Mouse (Mus musculus) spleen, adult 2 months (tissue): ENCODE measurements around the gene Atp8a2. TPM values are rescaled to one million over a fixed set of nuclear protein-coding genes. Genes with fewer than 3 reads are reported as not detected.

Source experiments
- DNase-seq, 2 experiments: peaks; one replicate each; pipeline versions ENCODE4 v3.0.0 to v3.0.0-alpha.2; 2012 to 2021; ENCODE audit warnings: low spot score in 2 of 2, low read depth in 1 of 2
- H3K27ac ChIP-seq: fragments of 200-500 bp; 2 replicates; pipeline ENCODE4 v1.5.1; 2012; ENCODE audit warnings: low read length, inconsistent platforms; ENCODE audit not compliant: insufficient read depth
- H3K27me3 ChIP-seq: fragments of 200-500 bp; 2 replicates; pipeline ENCODE4 v1.6.1; 2012; ENCODE audit warnings: mild to moderate bottlenecking, moderate library complexity, low read length, inconsistent platforms; ENCODE audit not compliant: control insufficient read depth, insufficient read depth
- H3K36me3 ChIP-seq: fragments of 200-500 bp; 2 replicates; pipeline ENCODE4 v1.6.1; 2012; ENCODE audit warnings: mild to moderate bottlenecking, low read length, inconsistent platforms; ENCODE audit not compliant: control insufficient read depth, insufficient read depth
- H3K4me1 ChIP-seq: fragments of 200-500 bp; 2 replicates; pipeline ENCODE4 v1.6.1; 2011; ENCODE audit warnings: inconsistent platforms; ENCODE audit not compliant: control insufficient read depth, insufficient read depth, insufficient read length
- H3K4me3 ChIP-seq: fragments of 200-500 bp; 2 replicates; pipeline ENCODE4 v1.5.1; 2011; ENCODE audit warnings: mild to moderate bottlenecking, inconsistent platforms; ENCODE audit not compliant: insufficient read depth, insufficient read length; ENCODE audit errors: extremely low read depth
- CTCF ChIP-seq: fragments of 200-500 bp; IDR thresholded peaks from 2 replicates; pipeline ENCODE4 v1.5.1; 2011; ENCODE audit warnings: mild to moderate bottlenecking, inconsistent platforms; ENCODE audit not compliant: insufficient read depth, insufficient read length, insufficient replicate concordance; ENCODE audit errors: extremely low read depth
- POLR2A ChIP-seq: fragments of 200-500 bp; IDR thresholded peaks from 2 replicates; pipeline ENCODE4 v1.6.1; 2011; ENCODE audit warnings: low read depth, low read length, inconsistent platforms
- WGBS: fragments of 180-500 bp; shearing (Covaris S2); methylation state at CpG from one replicate; pipeline ENCODE4 v1.1.7; 2018; 5-methylcytosine and 5-hydroxymethylcytosine counted together
- polyA plus RNA-seq: library from polyadenylated mRNA; depleted of rRNA; stranded (reverse); fragments of >200 nt; gene quantifications from 2 replicates; pipeline ENCODE4 v1.2.3, GENCODE M21; 2012

Atp8a2 gene
- polyA plus RNA-seq, 1 experiment: 0.32 TPM

DNA sequence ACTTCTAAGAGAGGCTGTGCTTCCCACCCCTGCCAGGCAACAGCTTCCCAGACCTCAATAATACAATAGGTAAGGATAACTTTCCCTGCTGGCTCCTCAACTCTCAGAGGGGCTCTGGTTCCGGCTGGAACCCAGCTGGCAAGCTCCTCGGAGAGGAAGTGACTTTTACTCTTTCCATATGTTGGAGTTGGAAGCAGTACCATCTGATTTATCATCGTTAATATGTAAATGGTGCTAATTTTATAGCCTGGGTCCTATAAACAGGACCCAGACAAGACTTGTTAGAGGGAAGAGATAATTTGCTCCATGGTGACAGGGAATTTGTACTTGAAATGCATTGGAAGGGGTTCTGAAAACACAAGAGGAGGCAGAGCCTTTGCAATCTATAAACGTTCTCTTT lies 507.4 kb downstream of the Atp8a2 start:
- no peak for TF ChIP-seq CTCF
- TF ChIP-seq POLR2A: no peak
- no peak for DNase-seq
- H3K4me1 ChIP-seq: peaks cover under 1% of the 10 kb centered on the region; the same call in 1 of the 2 replicates
- 87% methylated on average over 4 of the region's 4 CpGs for WGBS
- H3K27ac ChIP-seq: no peak overlapping the region
- no peaks in the 10 kb centered on the region for H3K27me3 ChIP-seq
- no peaks in the 10 kb centered on the region for H3K36me3 ChIP-seq
- no peak overlapping the region for H3K4me3 ChIP-seq

DNA sequence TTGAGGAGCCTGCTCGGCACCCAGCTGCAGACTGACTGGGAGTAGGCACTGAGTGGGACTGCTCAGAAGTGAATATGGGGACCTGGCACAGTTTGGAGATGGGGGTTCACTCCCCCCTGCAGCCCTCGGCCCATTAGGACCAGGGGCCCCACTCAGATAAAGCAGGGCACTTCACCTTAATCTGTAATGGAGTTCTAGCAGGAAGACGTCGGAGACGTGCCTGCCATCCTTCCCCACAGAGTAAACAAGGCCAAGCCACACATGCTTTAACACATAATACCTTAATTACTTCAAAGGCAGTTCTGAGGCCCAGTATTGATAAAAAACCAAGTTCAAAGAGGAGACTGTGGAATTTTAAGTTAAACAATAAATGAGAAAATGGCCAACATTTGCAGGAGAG lies 510.8 kb downstream of the Atp8a2 start:
- Histone ChIP-seq H3K27ac (no peak overlapping the region), H3K4me3 (no peak overlapping the region), H3K36me3 (no peaks in the 10 kb centered on the region), H3K4me1 (no peaks in the 10 kb centered on the region), H3K27me3 (no peaks in the 10 kb centered on the region)
- WGBS: 90% methylated on average over 5 of the region's 5 CpGs
- no peak for DNase-seq
- TF ChIP-seq POLR2A (no peak), CTCF (no peak)

- 54% methylated on average over 8 of the region's 8 CpGs for WGBS
- Histone ChIP-seq H3K4me1 (no peaks in the 10 kb centered on the region), H3K27ac (no peak overlapping the region), H3K27me3 (no peaks in the 10 kb centered on the region), H3K36me3 (no peaks in the 10 kb centered on the region), H3K4me3 (no peak overlapping the region)
- TF ChIP-seq POLR2A: no peak
- no peak for TF ChIP-seq CTCF
- no peak for DNase-seq
Observed at GRCm38 (mm10) chr14:59685343-59685742, 511.6 kb downstream of the Atp8a2 start.

DNA sequence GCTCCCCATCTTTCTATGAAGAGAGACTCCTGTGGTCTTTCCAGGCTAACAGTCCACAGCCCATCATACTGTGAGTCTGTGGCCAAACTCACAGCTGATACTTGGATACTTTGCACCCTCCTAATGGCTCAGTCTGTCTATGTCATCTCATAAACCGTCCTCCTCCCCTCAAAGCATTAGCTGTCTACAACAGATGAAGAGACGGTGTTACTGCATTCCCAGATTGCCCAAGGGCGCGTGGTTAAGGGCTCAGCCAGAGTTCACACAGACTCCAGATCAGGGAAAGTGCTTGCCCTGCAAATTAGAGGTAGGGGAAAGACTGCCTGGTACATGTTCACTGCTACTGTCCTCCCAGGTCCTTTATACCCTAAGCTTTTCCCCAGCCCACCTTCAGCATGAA lies 515.1 kb downstream of the Atp8a2 start:
- no peak overlapping the region for H3K4me3 ChIP-seq
- no peak for TF ChIP-seq CTCF
- TF ChIP-seq POLR2A: no peak

DNA sequence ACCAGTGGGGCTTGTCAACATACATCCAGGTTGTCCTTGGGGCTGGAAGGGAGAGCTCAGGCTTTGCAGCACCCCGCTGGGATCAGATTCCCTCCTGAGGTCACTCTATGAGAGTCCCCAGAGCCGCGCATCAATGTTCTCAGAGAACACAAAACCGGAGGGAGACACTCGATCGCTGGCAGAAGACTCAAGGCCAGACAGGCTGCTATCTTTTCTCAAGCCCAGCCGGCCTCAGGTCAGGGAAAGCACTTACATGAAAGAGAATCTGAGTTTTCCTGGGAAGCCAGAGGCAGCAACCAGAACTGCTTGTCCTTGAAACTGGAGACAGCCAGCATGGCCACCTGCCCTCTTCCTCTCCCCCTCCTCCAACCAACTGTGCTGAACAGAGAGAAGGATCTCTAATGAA lies 519.4 kb downstream of the Atp8a2 start:
- DNase-seq: no peak
- 88% methylated on average over 7 of the region's 7 CpGs for WGBS
- Histone ChIP-seq H3K4me3 (no peak overlapping the region), H3K27ac (no peak overlapping the region), H3K27me3 (no peaks in the 10 kb centered on the region), H3K36me3 (no peaks in the 10 kb centered on the region), H3K4me1 (no peaks in the 10 kb centered on the region)
- TF ChIP-seq POLR2A (no peak), CTCF (no peak)

More for the DNA sequence above, 515.1 kb downstream of the Atp8a2 start:
- Histone ChIP-seq H3K4me1 (no peaks in the 10 kb centered on the region), H3K27ac (no peak overlapping the region), H3K36me3 (no peaks in the 10 kb centered on the region), H3K27me3 (no peaks in the 10 kb centered on the region)
- DNase-seq: no peak
- 85% methylated on average over 4 of the region's 4 CpGs for WGBS

- H3K27ac ChIP-seq: no peak overlapping the region
- H3K27me3 ChIP-seq: no peaks in the 10 kb centered on the region
- no peak overlapping the region for H3K4me3 ChIP-seq
- H3K36me3 ChIP-seq: no peaks in the 10 kb centered on the region
- no peaks in the 10 kb centered on the region for H3K4me1 ChIP-seq
- WGBS: 89% methylated on average over 4 of the region's 4 CpGs
- TF ChIP-seq POLR2A (no peak), CTCF (no peak)
- no peak for DNase-seq
Observed at GRCm38 (mm10) chr14:59675330-59675729, 521.6 kb downstream of the Atp8a2 start.

DNA sequence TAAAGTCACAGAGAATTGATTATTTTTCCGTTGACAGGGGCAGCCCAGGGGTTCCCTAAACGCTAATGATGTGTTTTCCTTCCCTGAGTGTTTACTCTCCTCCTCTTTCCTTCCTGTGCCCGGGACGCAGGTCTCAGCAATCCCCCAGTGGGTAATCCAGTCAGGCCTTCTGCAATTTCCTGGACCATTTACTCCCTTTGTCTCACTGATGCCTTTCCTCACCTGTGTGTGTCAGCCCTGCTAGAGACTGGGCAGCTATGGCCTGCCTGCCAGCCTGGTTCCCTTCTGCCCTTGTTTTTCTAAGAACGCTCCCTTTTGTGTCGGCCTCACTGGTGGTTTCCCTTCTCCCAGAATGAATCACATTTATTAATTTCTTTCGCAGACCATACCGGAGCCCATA lies 522.4 kb downstream of the Atp8a2 start:
- Histone ChIP-seq H3K4me3 (no peak overlapping the region), H3K36me3 (no peaks in the 10 kb centered on the region), H3K27me3 (no peaks in the 10 kb centered on the region), H3K27ac (no peak overlapping the region), H3K4me1 (no peaks in the 10 kb centered on the region)
- no peak for DNase-seq
- TF ChIP-seq CTCF (no peak), POLR2A (no peak)
- 66% methylated on average over 8 of the region's 8 CpGs for WGBS

- 87% methylated on average over 6 of the region's 6 CpGs for WGBS
Observed at GRCm38 (mm10) chr14:59672893-59673515, 524.0 kb downstream of the Atp8a2 start.

More at GRCm38 (mm10) chr14:59672893-59673515, 524.0 kb downstream of the Atp8a2 start:
- TF ChIP-seq CTCF (no peak), POLR2A (no peak)
- no peaks in the 10 kb centered on the region for H3K36me3 ChIP-seq
- DNase-seq: no peak
- no peaks in the 10 kb centered on the region for H3K27me3 ChIP-seq
- no peak overlapping the region for H3K4me3 ChIP-seq
- H3K27ac ChIP-seq: no peak overlapping the region
- H3K4me1 ChIP-seq: no peaks in the 10 kb centered on the region
